Mouse (Mus musculus): ENCODE results near the gene Tmem39a.

Gene Tmem39a

DNA sequence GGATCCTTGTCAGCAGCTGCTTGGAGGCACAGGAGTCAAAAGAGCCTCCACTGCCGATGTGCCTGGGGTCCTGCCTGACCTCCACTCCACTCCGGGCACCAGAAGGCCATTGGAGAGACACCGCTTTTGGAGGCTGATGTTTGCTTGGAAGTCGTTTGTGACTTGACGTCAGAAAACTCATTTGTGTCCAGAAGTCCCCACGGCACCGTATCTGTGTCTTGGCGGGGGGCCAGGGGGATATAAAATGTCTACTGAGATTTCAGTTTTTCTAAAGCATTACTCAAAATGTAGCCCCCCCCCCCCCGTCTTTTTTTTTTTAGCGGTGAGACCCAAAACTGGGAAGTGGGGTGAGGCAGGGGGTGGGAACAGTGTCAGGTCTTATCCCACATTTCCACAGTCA, 78.6 kb downstream of the Tmem39a start:
- no peak for DNase-seq
